Comparison of ENCODE assay signal across 25 mouse cellular contexts in genomic region chrX:93931694-93932093, GRCm38 (mm10). TPM values are rescaled to one million over a fixed set of nuclear protein-coding genes. Genes with fewer than 3 reads are reported as not detected.
A peak's percentile ranks its signal among the peaks of the same experiment; 100 is the strongest.
DNase-seq lines count a peak whose midpoint lies in the region; ATAC-seq and TF ChIP-seq lines count a peak whose summit lies in the region.
"Had no signal": no experiment of that assay in that cellular context is flagged by ENCODE, and none has a peak within 500 bp of the region (broad histone marks: within the 10 kb centered on the region; RNA-seq: fewer than 3 reads in every experiment).

No protein-coding gene starts in this region.

- H3K9ac ChIP-seq in CH12.LX (ENCODE audit: insufficient read depth, low read depth): no peak overlapping the region
- no peak overlapping the region for H3K9ac ChIP-seq in intestine, embryonic 16.5 days (ENCODE audit: low read depth, low read length)
- no peak overlapping the region for H3K9ac ChIP-seq in midbrain, postnatal 0 days (replicated peaks; ENCODE audit: low read length, poor library complexity, severe bottlenecking)
- H3K9ac ChIP-seq: embryonic facial prominence, embryonic 12.5 days; forebrain, embryonic 13.5 days; forebrain, embryonic 15.5 days; forebrain, postnatal 0 days had no signal

- no peak for TF ChIP-seq POLR2A in CH12.LX (IDR thresholded peaks at IDR 0.05; ENCODE audit: low read depth, low read length)

- peak; percentile 53 for DNase-seq in CH12.LX (ENCODE audit: extremely low read depth)
- DNase-seq in splenic B cell, adult 2 months (ENCODE audit: low read depth, low spot score): peak; percentile 3
- no peak for DNase-seq in left cerebral cortex, postnatal 4 days
- no peak for DNase-seq in midbrain, postnatal 0 days (ENCODE audit: low spot score)
- DNase-seq: adrenal gland, adult 2 months; adrenal gland, postnatal 10 days; adrenal gland, postnatal 25 days; B cell, adult 2 months; cerebellum, adult 11-12 months; cerebellum, adult 2 months; cerebellum, adult 9-10 months; cerebellum, postnatal 10 days; cerebellum, postnatal 25 days; forebrain, postnatal 0 days had no signal

- no peaks in the 10 kb centered on the region for H3K36me3 ChIP-seq in CH12.LX (replicated peaks in 1 of 2; ENCODE audit: control insufficient read depth in 1 of 2, insufficient read depth in 1 of 2, low read length in 1 of 2)
- H3K36me3 ChIP-seq in intestine, embryonic 16.5 days (ENCODE audit: control insufficient read depth, insufficient read depth, low read length): no peaks in the 10 kb centered on the region
- no peaks in the 10 kb centered on the region for H3K36me3 ChIP-seq in splenic B cell, adult 2 months (ENCODE audit: control insufficient read depth, insufficient read depth, low read length, poor library complexity, severe bottlenecking)
- no peaks in the 10 kb centered on the region for H3K36me3 ChIP-seq in midbrain, postnatal 0 days (ENCODE audit: insufficient read depth, low read length)
- H3K36me3 ChIP-seq: embryonic facial prominence, embryonic 10.5 days; embryonic facial prominence, embryonic 12.5 days; forebrain, embryonic 15.5 days had no signal

- peak; percentile 54; the same call in 1 of the 2 replicates for ATAC-seq in intestine, embryonic 16.5 days
- no peak for ATAC-seq in granulocyte monocyte progenitor cell, adult 5-6 weeks (replicated peaks; ENCODE audit: poor library complexity, severe bottlenecking)
- no peak for ATAC-seq in midbrain, postnatal 0 days (ENCODE audit: low FRiP score)
- ATAC-seq: CD4-positive, CD25-positive, alpha-beta regulatory T cell, adult 4 months; forebrain, embryonic 13.5 days; forebrain, embryonic 15.5 days; forebrain, postnatal 0 days had no signal

- intact Hi-C loops in left cerebral cortex, postnatal 4 days (cut with DNase I): no loop called here

- H3K4me1 ChIP-seq in CH12.LX (ENCODE audit: control insufficient read depth in 1 of 2, insufficient read depth in 2 of 2): peaks cover 2 to 43% of the 10 kb centered on the region in 2 experiments; a peak in 3 of 4 replicates
- H3K4me1 ChIP-seq in intestine, embryonic 16.5 days (ENCODE audit: control insufficient read depth, insufficient read depth, low read length): no peaks in the 10 kb centered on the region
- H3K4me1 ChIP-seq in midbrain, postnatal 0 days (ENCODE audit: insufficient read depth, low read length): no peaks in the 10 kb centered on the region
- H3K4me1 ChIP-seq: embryonic facial prominence, embryonic 10.5 days; embryonic facial prominence, embryonic 12.5 days; forebrain, embryonic 13.5 days; forebrain, embryonic 15.5 days had no signal

- TF ChIP-seq CTCF in CH12.LX (conservative IDR thresholded peaks at IDR 0.05 in 1 of 2, IDR thresholded peaks at IDR 0.05 in 1 of 2; ENCODE audit: low read depth in 2 of 2, low read length in 2 of 2): no peak
- no peak for TF ChIP-seq CTCF in midbrain, postnatal 0 days (IDR thresholded peaks at IDR 0.05)

- H3K4me2 ChIP-seq in CH12.LX (ENCODE audit: insufficient read depth, low read depth, poor library complexity, severe bottlenecking): no peak overlapping the region
- no peak overlapping the region for H3K4me2 ChIP-seq in intestine, embryonic 16.5 days (ENCODE audit: low read depth, low read length)
- no peak overlapping the region for H3K4me2 ChIP-seq in midbrain, postnatal 0 days (ENCODE audit: low read depth, low read length, poor library complexity, severe bottlenecking)
- H3K4me2 ChIP-seq: embryonic facial prominence, embryonic 12.5 days; forebrain, embryonic 13.5 days; forebrain, embryonic 15.5 days had no signal

- no peak overlapping the region for H3K27ac ChIP-seq in CH12.LX (ENCODE audit: insufficient read depth, low read depth)
- no peak overlapping the region for H3K27ac ChIP-seq in intestine, embryonic 16.5 days (ENCODE audit: low read length)
- no peak overlapping the region for H3K27ac ChIP-seq in midbrain, postnatal 0 days (ENCODE audit: low read depth, low read length)
- H3K27ac ChIP-seq: embryonic facial prominence, embryonic 10.5 days; embryonic facial prominence, embryonic 12.5 days; forebrain, embryonic 13.5 days; forebrain, embryonic 15.5 days had no signal

- TF ChIP-seq EP300 in CH12.LX (IDR thresholded peaks at IDR 0.05; ENCODE audit: low read length): no peak

- dilution Hi-C loops in CH12.LX (cut with MboI; ENCODE audit: extremely low pct_ligation_motif_present, extremely low pct_unique_long_range_greater_than_20kb, low sequenced_read_pairs): no loop called here

- H3K79me2 ChIP-seq in CH12.LX (replicated peaks; ENCODE audit: control insufficient read depth, extremely low read depth, insufficient read depth, poor library complexity, severe bottlenecking): no peaks in the 10 kb centered on the region

- no peaks in the 10 kb centered on the region for H3K9me3 ChIP-seq in CH12.LX (replicated peaks; ENCODE audit: low read length)
- no peaks in the 10 kb centered on the region for H3K9me3 ChIP-seq in intestine, embryonic 16.5 days (ENCODE audit: control insufficient read depth, low read length)
- no peaks in the 10 kb centered on the region for H3K9me3 ChIP-seq in midbrain, postnatal 0 days (ENCODE audit: low read length)
- H3K9me3 ChIP-seq: embryonic facial prominence, embryonic 10.5 days; embryonic facial prominence, embryonic 12.5 days; forebrain, embryonic 13.5 days; forebrain, embryonic 15.5 days had no signal

- no peak for TF ChIP-seq RAD21 in CH12.LX (IDR thresholded peaks at IDR 0.05; ENCODE audit: low read depth, low read length)

- H3K27me3 ChIP-seq in CH12.LX (replicated peaks): no peaks in the 10 kb centered on the region
- no peaks in the 10 kb centered on the region; the same call in 1 of the 2 replicates for H3K27me3 ChIP-seq in intestine, embryonic 16.5 days (replicated peaks; ENCODE audit: control insufficient read depth, insufficient read depth, low read length)
- no peaks in the 10 kb centered on the region for H3K27me3 ChIP-seq in splenic B cell, adult 2 months (ENCODE audit: control insufficient read depth, insufficient read depth, low read length, poor library complexity, severe bottlenecking)
- no peaks in the 10 kb centered on the region; the same call in 1 of the 2 replicates for H3K27me3 ChIP-seq in midbrain, postnatal 0 days (ENCODE audit: insufficient read depth, low read length)
- H3K27me3 ChIP-seq: embryonic facial prominence, embryonic 12.5 days; forebrain, embryonic 13.5 days; forebrain, embryonic 15.5 days had no signal

- no peak overlapping the region for H3K4me3 ChIP-seq in CH12.LX (replicated peaks in 1 of 3; ENCODE audit: low read depth in 2 of 3, low read length in 2 of 3, poor library complexity in 1 of 3)
- H3K4me3 ChIP-seq in intestine, embryonic 16.5 days (ENCODE audit: low read length): no peak overlapping the region
- no peak overlapping the region for H3K4me3 ChIP-seq in midbrain, postnatal 0 days (ENCODE audit: low read depth, low read length)
- H3K4me3 ChIP-seq: embryonic facial prominence, embryonic 10.5 days; embryonic facial prominence, embryonic 12.5 days; forebrain, embryonic 13.5 days; forebrain, embryonic 15.5 days had no signal

- in situ Hi-C loops in CH12.LX (cut with MboI; ENCODE audit: low pct_ligation_motif_present, low pct_unique_long_range_greater_than_20kb, low sequenced_read_pairs): no loop called here

- WGBS in intestine, embryonic 16.5 days: 76% methylated on average over 3 of the region's 3 CpGs
- 84% methylated on average over 3 of the region's 3 CpGs for WGBS in midbrain, postnatal 0 days

TF ChIP-seq in CH12.LX, 34 proteins besides CTCF, POLR2A, EP300 and RAD21:
- TF ChIP-seq USF1 (IDR thresholded peaks at IDR 0.05; ENCODE audit: low read depth, low read length) (no peak), TBP (conservative IDR thresholded peaks at IDR 0.05; ENCODE audit: low read depth, low read length) (no peak), SIN3A (IDR thresholded peaks at IDR 0.05; ENCODE audit: low read length) (no peak), RCOR1 (conservative IDR thresholded peaks at IDR 0.05; ENCODE audit: low read depth, low read length) (no peak), TCF12 (IDR thresholded peaks at IDR 0.05; ENCODE audit: low read depth, low read length) (no peak), ZMIZ1 (IDR thresholded peaks at IDR 0.05; ENCODE audit: low read depth, low read length) (no peak), MEF2A (IDR thresholded peaks at IDR 0.05; ENCODE audit: borderline replicate concordance, low read depth, low read length) (no peak), ELF1 (IDR thresholded peaks at IDR 0.05; ENCODE audit: low read depth, low read length) (no peak), MAZ (IDR thresholded peaks at IDR 0.05; ENCODE audit: low read depth, low read length) (no peak), UBTF (IDR thresholded peaks at IDR 0.05; ENCODE audit: low read depth, low read length) (no peak), MAX (IDR thresholded peaks at IDR 0.05; ENCODE audit: low read length) (no peak)

RNA-seq across cellular contexts. Expression of gene AU015836, which starts 36.8 kb away (rescaled TPM):
- not detected in 2 replicates for total RNA-seq in CH12.LX (2012; rRNA removed)
- total RNA-seq in CH12.LX (2014; rRNA removed): not detected in 2 replicates
- polyA plus RNA-seq in CH12.LX (2012; ENCODE audit: insufficient read length, low read depth): not detected in 2 replicates
- polyA plus RNA-seq in intestine, embryonic 16.5 days (2015; fragmentation: Nextera tagmentation; extraction: Ambion mirVana): 0.28 and 0.73 TPM in 2 replicates
- total RNA-seq in left cerebral cortex, postnatal 4 days (2021): not detected
- total RNA-seq in granulocyte monocyte progenitor cell, adult 5-6 weeks (2014; fragmentation: Nextera tagmentation): not detected in 2 replicates
- not detected in 2 replicates for total RNA-seq in granulocyte monocyte progenitor cell, adult 5-6 weeks (2017)
- not detected in 2 replicates for total RNA-seq in midbrain, postnatal 0 days (2014; rRNA removed)
- not detected in 2 replicates for polyA plus RNA-seq in midbrain, postnatal 0 days (2015; fragmentation: Nextera tagmentation; extraction: Ambion mirVana)
- total RNA-seq: adrenal gland, adult 2 months; adrenal gland, postnatal 10 days; adrenal gland, postnatal 25 days; forebrain, postnatal 0 days; MEL had no signal
- polyA plus RNA-seq: adrenal gland, adult 2 months; brain, embryonic 14.5 days; CD4-positive, CD25-positive, alpha-beta regulatory T cell, adult 4 months; cerebellum, adult 2 months; cortical plate, adult 2 months; embryonic facial prominence, embryonic 10.5 days; forebrain, embryonic 11.5 days; forebrain, embryonic 13.5 days; forebrain, embryonic 15.5 days; forebrain, postnatal 0 days had no signal

Comparison
In these comparisons a context has a peak if more than half of its experiments do, and no peak if none do; other contexts are left out.
1. DNase-seq: peak in CH12.LX (single experiment) and splenic B cell, adult 2 months (single experiment); none in left cerebral cortex, postnatal 4 days (single experiment) and midbrain, postnatal 0 days (single experiment).